Mouse (Mus musculus) lung, adult 2 months (tissue): ENCODE measurements at regions not wholly inside any gene's neighbourhood (a gene's known extent, or its start where the extent isn't known, plus 50 kb on each side); places are given as distances from the start of the nearest gene placed in this dataset.
"Not testable (repeated sequence)": the region's sequence is repeated elsewhere in the genome, so short reads cannot be mapped to it uniquely, and the experiment has no call there.

ENCODE experiments used
- DNase-seq: peaks from one replicate; pipeline ENCODE4 v3.0.0; 2022
- H3K4me1 ChIP-seq: fragments of 200-500 bp; 2 replicates; pipeline ENCODE4 v1.6.1; 2011; ENCODE audit warnings: low read length; ENCODE audit not compliant: control insufficient read depth, insufficient read depth
- H3K4me3 ChIP-seq: fragments of 200-500 bp; replicated peaks from 2 replicates; pipeline ENCODE3; 2011; ENCODE audit warnings: low read depth, mild to moderate bottlenecking, control low read depth, low read length; ENCODE audit errors: extremely low read depth
- CTCF ChIP-seq: fragments of 200-500 bp; IDR thresholded peaks from 2 replicates; pipeline ENCODE4 v1.5.1; 2011; ENCODE audit warnings: mild to moderate bottlenecking, low read length, control low read depth; ENCODE audit not compliant: insufficient read depth
- POLR2A ChIP-seq: fragments of 200-500 bp; IDR thresholded peaks from 2 replicates; pipeline ENCODE4 v1.6.1; 2011; ENCODE audit warnings: low read depth, mild to moderate bottlenecking, control low read depth, low read length, borderline replicate concordance; ENCODE audit errors: extremely low read depth
- WGBS: fragments of 180-500 bp; shearing (Covaris S2); methylation state at CpG from one replicate; pipeline ENCODE4 v1.1.7; 2018; 5-methylcytosine and 5-hydroxymethylcytosine counted together

DNA sequence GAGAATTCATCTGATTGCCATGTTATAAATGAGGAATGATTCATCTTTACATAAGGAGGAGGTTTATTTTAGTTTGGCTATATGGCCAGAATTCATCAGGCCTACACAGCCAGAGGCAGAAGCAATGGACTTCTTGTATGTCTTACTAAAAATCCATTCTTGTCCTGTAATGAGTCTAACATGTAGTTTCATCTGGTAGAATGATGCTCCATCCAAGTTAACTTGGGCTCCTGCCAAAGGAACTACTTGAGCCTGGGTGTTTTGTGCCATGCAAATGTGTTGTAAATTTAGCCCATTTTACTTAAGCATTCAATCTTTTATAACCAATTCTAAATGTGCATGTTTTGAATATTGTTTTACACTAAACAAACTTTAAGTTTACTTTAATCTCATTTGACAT lies 462.9 kb upstream of the Pom121l12 start:
- no peak for DNase-seq
- no peaks in the 10 kb centered on the region for H3K4me1 ChIP-seq
- no peak for TF ChIP-seq CTCF
- no peak for TF ChIP-seq POLR2A
- H3K4me3 ChIP-seq = no peak overlapping the region

DNA sequence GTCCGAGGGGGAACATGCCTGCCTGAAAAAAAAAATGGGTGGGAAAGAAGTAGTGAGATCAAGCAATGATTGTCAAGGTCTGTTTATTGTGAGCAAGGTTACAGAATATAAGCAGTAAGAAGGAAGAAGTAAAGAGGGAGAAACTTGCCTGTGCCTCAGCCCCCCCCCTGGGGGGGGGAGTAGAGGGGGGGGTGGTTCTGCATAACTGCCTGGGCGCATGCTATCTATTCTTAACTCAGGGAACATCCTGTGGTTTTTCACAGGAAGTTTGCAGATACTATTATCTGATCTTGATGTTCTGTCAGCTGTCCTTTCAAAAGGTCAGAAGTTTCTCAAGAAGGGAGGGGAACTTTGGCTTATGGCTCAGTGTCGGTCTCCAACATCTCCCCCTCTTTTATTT lies 456.7 kb upstream of the Pom121l12 start:
- 39% methylated on average over 3 of the region's 3 CpGs for WGBS
- DNase-seq, H3K4me1 ChIP-seq, H3K4me3 ChIP-seq: not testable (repeated sequence)

DNA sequence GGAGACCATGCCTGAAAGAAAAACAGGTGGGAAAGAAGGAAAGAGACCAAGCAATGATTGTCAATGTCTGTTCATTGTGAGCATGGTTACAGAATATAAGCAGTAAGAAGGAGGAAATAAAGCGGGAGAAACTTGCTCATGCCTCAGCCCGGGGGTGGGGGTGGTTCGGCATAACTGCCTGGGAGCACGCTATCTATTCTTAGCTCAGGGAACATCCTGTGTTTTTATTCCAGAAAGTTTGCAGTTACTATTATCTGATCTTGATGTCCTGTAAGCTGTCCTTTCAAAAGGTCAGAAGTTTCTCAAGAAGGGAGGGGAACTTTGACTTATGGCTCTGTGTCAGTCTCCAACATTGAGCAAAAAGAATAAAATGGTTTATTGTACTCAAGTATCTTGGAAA lies 451.4 kb upstream of the Pom121l12 start:
- 46% methylated on average over 4 of the region's 4 CpGs for WGBS
- peak overlapping the region; percentile 54 for H3K4me3 ChIP-seq

DNA sequence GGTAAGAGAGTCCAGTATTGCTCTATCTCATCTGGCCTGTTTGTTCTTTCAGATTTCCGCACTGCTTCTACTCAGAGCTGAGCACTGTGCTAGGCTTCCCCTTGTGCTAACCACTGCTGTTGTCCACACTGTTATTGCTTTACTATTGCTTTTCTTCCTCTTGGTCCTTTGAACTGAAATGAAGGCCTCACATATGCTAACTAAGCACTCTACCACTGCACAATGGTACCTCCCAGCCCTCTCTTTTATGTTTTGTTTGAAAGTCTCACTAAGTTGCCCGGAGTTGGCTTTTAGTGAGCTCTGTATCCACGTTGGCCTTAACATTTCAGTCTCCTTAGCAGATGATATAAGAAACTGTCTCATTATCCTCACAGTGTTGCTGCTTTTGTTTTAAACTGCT lies 439.7 kb upstream of the Pom121l12 start:
- no peak for DNase-seq
- no peak for TF ChIP-seq POLR2A
- no peak for TF ChIP-seq CTCF
- 64% methylated on average over 3 of the region's 3 CpGs for WGBS
- H3K4me3 ChIP-seq = no peak overlapping the region
- H3K4me1 ChIP-seq = no peaks in the 10 kb centered on the region

More for the DNA sequence above, 451.4 kb upstream of the Pom121l12 start:
- H3K4me1 ChIP-seq = no peaks in the 10 kb centered on the region; the same call in 1 of the 2 replicates
- TF ChIP-seq CTCF = no peak
- no peak for TF ChIP-seq POLR2A
- DNase-seq = no peak

DNA sequence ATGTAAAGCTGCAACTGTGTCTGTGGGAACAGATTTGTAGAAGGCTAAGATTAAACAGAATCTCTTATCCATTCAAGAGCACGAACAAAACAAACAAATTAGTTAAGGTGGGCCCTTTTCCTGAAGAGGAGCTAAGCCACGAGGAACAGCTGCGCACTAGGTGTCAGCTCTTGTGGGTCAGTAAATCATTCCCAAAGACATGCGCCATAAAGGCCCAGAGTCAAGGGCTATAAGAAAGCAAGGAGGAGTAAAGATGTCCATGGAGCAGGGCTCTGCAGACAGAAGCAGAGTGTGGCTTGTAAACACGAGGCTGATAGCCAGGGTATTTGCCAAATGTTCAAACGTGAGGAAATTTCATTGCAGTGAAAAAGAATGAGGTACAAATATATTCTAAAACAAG lies 429.6 kb upstream of the Pom121l12 start:
- DNase-seq = no peak
- Histone ChIP-seq H3K4me3 (no peak overlapping the region), H3K4me1 (no peaks in the 10 kb centered on the region)
- TF ChIP-seq CTCF (no peak), POLR2A (no peak)
- 39% methylated on average over 6 of the region's 6 CpGs for WGBS

DNA sequence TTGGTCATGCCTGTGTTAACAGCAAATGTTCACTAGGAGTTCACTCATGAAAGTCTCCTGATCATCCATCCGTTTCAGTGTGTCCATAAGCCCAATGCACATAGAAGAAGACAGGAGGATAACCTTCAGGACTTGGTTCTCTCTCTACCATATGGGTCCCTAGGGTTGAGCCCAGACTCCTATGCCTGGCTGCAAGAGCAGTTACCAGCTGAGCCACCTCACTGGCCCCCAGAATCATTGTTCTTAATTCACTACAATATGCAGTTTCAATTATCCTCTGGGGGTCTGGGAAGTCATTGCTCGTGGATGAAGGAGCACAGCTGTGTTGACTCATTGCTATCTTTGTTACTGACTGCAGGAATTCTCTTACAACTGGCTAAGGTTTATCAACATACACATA lies 424.5 kb upstream of the Pom121l12 start:
- Histone ChIP-seq H3K4me1 (no peaks in the 10 kb centered on the region), H3K4me3 (no peak overlapping the region)
- DNase-seq = no peak
- WGBS = 45% methylated on average over 2 of the region's 2 CpGs
- TF ChIP-seq POLR2A (no peak), CTCF (no peak)

DNA sequence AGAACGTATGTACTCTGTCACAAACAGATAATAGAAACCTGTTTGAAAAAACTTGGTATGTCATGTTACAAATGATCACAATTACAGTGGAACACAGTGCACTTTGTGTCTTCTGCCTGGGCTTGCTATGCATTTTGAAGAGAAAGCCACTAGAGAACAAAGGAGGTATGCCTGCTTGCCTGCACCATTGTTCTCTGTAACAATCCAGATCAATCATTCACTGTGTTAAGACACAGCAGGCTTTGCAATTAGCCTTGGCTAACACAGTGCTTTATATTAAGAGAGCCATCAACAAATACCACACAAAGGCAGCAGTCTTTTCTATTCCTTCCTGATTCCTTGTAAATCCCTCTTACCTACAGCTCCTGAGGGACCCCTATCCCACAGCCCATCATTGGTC lies 417.1 kb upstream of the Pom121l12 start:
- 38% methylated on average over 1 of the region's 1 CpGs for WGBS
- TF ChIP-seq POLR2A (no peak), CTCF (no peak)

DNA sequence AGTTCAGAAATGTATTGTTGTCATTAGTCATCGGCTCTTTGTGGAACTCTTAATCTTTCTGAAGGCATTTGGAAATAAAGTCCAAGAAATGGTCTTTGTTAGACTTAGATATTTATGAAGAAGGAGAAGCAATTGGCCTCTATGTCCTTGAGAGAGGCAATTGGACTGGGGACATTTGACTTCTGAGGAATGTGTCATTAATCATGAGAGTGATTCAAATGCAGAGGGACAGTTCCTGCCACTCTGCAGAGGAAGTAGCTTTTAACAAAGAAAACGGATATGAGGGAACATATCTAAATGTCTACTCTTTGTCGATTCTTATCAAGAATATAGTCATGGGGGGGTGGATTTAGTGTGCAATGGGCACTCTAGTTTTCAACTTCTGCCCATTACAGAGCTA lies 416.6 kb upstream of the Pom121l12 start:
- no peak for DNase-seq

More for the DNA sequence above, 417.1 kb upstream of the Pom121l12 start:
- DNase-seq = no peak
- H3K4me3 ChIP-seq = no peak overlapping the region
- no peaks in the 10 kb centered on the region for H3K4me1 ChIP-seq

DNA sequence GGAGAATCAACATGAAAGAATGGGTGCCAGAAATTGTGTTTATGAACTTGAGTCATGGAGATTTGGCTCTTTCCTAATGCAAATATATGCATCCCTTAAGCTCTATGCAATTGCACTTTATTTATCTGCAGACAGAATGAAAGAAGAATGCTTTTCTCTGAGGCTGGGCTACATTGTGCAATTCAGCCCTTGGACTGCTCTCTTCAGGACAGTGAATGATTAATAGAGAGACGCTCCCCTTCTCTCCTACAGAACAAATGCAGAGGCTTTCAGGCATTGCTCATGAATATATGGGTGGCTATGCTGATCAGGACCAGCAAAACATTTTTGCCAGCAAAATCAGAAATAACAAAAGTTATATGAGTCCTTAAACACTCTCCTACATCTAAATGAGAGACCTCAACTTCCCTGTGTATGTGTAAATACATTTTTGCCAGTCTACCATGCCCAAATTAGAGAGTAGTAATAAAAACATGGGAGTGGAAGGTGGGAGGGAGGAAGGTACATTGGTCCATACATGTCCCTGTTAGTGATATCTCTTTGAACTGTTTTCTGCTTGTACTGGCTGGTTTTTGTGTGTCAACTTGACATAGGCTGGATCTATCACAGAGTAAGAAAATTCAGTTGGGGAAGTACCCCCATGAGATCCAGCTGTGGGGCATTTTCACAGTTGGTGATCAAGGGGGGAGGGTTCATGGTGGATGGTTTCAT lies 415.7 kb upstream of the Pom121l12 start:
- Histone ChIP-seq H3K4me3 (no peak overlapping the region), H3K4me1 (no peaks in the 10 kb centered on the region)
- TF ChIP-seq CTCF (no peak), POLR2A (no peak)
- WGBS = 46% methylated on average over 1 of the region's 1 CpGs
- DNase-seq = no peak

More for the DNA sequence above, 416.6 kb upstream of the Pom121l12 start:
- no peaks in the 10 kb centered on the region for H3K4me1 ChIP-seq
- TF ChIP-seq CTCF (no peak), POLR2A (no peak)
- WGBS = 21% methylated on average over 3 of the region's 3 CpGs
- no peak overlapping the region for H3K4me3 ChIP-seq

DNA sequence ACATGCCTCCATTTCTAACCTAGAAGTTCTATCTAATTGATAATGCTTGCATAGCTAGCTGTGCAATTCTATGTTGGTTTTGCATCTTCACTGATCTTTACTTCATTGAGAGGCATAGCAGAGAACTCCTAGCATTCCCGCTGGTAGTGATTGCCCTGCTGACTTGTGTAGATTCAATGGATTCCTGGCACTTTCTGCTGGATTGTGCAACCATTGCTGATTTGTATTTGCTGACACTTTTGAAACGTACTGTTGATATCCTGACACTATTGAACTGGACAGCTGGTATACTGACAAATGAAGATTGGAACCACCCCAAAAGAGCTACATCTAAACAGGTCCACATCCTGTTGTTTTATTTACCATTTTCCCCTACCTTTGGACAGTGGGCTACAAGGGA lies 404.0 kb upstream of the Pom121l12 start:
- no peak for DNase-seq
- H3K4me1 ChIP-seq = no peaks in the 10 kb centered on the region
- no peak overlapping the region for H3K4me3 ChIP-seq
- TF ChIP-seq POLR2A (no peak), CTCF (no peak)
- WGBS = 59% methylated on average over 2 of the region's 2 CpGs
